Mouse (Mus musculus) midbrain, embryonic 14.5 days (tissue): ENCODE measurements around the gene Mogs. TPM values are rescaled to one million over a fixed set of nuclear protein-coding genes. Genes with fewer than 3 reads are reported as not detected.

Source experiments
- ATAC-seq: fragments of 200-750 bp; cut with Nextera tagmentation; 2 replicates; pipeline ENCODE4 v1.8.0; 2017; ENCODE audit warnings: moderate number of reproducible peaks, moderate library complexity; ENCODE audit not compliant: low FRiP score, low TSS enrichment
- DNase-seq: peaks from one replicate; pipeline ENCODE4 v3.0.0-alpha.2; 2015
- H3K27ac ChIP-seq: fragments of 300-500 bp; sonication (generic); replicated peaks from 2 replicates; pipeline ENCODE4 v1.5.1; 2014; ENCODE audit warnings: mild to moderate bottlenecking, low read depth, low read length, moderate library complexity
- H3K27me3 ChIP-seq: fragments of 300-500 bp; sonication (generic); 2 replicates; pipeline ENCODE4 v1.6.1; 2014; ENCODE audit warnings: low read length, control low read depth, mixed read lengths; ENCODE audit not compliant: control insufficient read depth, insufficient read depth
- H3K36me3 ChIP-seq: fragments of 300-500 bp; sonication (generic); 2 replicates; pipeline ENCODE4 v1.6.1; 2014; ENCODE audit warnings: low read length, control low read depth; ENCODE audit not compliant: control insufficient read depth, insufficient read depth
- H3K4me1 ChIP-seq: fragments of 300-500 bp; sonication (generic); 2 replicates; pipeline ENCODE4 v1.6.1; 2014; ENCODE audit warnings: mild to moderate bottlenecking, antibody characterized with exemption, low read length, control low read depth; ENCODE audit not compliant: control insufficient read depth, insufficient read depth
- H3K4me2 ChIP-seq: fragments of 300-500 bp; sonication (generic); 2 replicates; pipeline ENCODE4 v1.6.1; 2014; ENCODE audit warnings: mild to moderate bottlenecking, low read length, moderate library complexity
- H3K4me3 ChIP-seq: fragments of 300-500 bp; sonication (generic); replicated peaks from 2 replicates; pipeline ENCODE4 v1.5.1; 2014; ENCODE audit warnings: low read depth, low read length
- H3K9ac ChIP-seq: fragments of 300-500 bp; sonication (generic); replicated peaks from 2 replicates; pipeline ENCODE4 v1.6.1; 2014; ENCODE audit warnings: mild to moderate bottlenecking, low read length, moderate library complexity
- H3K9me3 ChIP-seq: fragments of 300-500 bp; sonication (generic); 2 replicates; pipeline ENCODE4 v1.6.1; 2016; ENCODE audit warnings: low read length, control low read depth, mixed read lengths; ENCODE audit not compliant: control insufficient read depth
- whole genome bisulfite sequencing: fragments of 180-500 bp; shearing (Covaris S2); extraction: QIAGEN DNeasy Blood & Tissue Kit; methylation state at CpG from one replicate; pipeline ENCODE4 v1.1.7; 2014; 5-methylcytosine and 5-hydroxymethylcytosine counted together
- polyA plus RNA-seq: library from polyadenylated mRNA; unstranded; fragments of >200 nt; fragmentation: Nextera tagmentation; extraction: Ambion mirVana; gene quantifications from 2 replicates; pipeline ENCODE4 v1.2.1, GENCODE M21; 2014

Mogs gene
- polyA plus RNA-seq, 1 experiment from 2014 or later, result 22.4 TPM

DNA sequence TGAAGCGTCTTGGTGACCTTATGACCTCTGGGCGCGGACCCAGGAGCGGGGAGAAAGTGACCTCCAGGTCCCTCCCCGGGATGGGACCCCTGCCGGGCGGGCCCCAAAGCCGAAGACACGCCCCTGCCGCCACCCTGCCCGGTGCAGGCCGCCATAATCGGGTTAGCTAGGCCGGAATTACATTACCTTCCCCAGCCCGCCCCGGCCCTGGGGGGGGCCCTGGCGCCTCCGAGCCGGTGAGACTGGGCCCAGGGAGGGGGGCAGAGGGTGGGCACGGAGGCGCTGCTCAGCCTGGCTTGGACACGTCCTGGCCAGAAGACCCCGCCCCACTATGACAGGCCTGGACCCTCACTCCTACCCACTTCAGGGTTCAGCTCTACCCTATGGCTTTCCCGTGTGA lies 44.1 kb upstream of the Mogs start:
- peaks cover 94% of the 10 kb centered on the region for H3K27me3 ChIP-seq
- no peaks in the 10 kb centered on the region for H3K36me3 ChIP-seq
- no peak overlapping the region for H3K9ac ChIP-seq
- ATAC-seq (no peak), DNase-seq (no peak)
- H3K4me1 ChIP-seq, result 0 out of 2 replicates have a peak, but pooled peaks cover 3% of the 10 kb centered on the region
- H3K4me2 ChIP-seq, result no peak overlapping the region
- H3K9me3 ChIP-seq, result no peaks in the 10 kb centered on the region
- no peak overlapping the region for H3K27ac ChIP-seq
- no peak overlapping the region for H3K4me3 ChIP-seq
- 2% methylated on average over 23 of the region's 24 CpGs for WGBS

DNA sequence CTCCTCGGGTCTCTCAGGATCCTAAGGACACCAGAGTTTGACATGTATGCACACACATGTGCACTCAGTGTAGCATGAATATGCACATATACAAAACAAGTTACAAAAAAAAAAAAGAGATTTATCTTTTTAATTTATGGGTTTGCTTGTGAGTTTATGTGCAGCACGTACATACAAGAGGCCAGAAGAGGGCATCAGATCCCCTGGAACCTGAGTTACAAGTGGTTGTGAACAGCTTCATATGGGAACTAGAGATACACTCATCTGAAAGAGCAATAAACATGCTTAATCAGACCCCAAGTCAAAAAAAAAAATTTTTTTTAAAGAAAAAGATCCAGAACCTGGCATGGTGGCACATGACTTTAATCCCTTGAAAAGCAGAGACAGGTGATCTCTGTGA lies 40.3 kb upstream of the Mogs start:
- peaks cover 17% of the 10 kb centered on the region for H3K4me1 ChIP-seq
- no peaks in the 10 kb centered on the region for H3K9me3 ChIP-seq
- H3K27ac ChIP-seq, result no peak overlapping the region
- peaks cover 61% of the 10 kb centered on the region for H3K27me3 ChIP-seq
- ATAC-seq (no peak), DNase-seq (peak; percentile 8)
- H3K36me3 ChIP-seq, result peaks cover 1% of the 10 kb centered on the region
- WGBS, result 6% methylated on average over 2 of the region's 2 CpGs
- no peak overlapping the region for H3K4me2 ChIP-seq
- H3K4me3 ChIP-seq, result no peak overlapping the region
- no peak overlapping the region for H3K9ac ChIP-seq

DNA sequence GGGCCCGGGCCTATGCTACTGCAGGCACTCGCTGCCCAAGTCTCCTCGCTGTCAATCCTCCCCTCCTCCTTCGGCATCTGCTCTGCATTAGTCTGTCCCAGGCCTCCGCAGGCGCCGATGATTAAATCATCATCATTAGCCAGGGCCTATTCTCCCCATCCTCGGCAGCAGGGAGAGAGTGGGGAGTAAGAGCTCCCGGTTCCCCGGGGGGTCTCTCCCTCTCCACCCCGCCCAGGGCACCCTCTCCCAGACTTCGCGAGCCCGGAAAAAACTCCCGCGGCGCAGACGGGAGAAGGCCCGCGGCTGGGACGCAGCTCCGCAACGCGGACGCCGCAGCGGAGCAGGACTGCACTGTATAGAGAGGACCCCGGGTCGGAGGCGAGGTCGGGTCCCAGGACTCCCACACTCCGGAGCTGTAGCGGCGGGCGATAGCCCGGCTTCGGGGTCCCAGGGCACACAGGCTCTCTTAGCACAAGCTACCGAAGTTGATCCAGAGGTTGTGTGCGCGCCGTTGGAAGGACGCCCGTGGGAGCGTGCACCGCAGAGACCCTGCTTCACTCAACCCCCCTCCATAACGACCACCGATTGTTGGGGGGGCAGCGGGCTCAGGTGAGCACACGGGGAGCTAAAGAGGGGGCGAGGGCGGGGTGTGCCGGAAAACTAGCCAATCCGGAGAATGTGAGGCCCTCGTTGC lies 37.5 kb upstream of the Mogs start, which contains the start of gene Pcgf1:
Pcgf1 (plus strand) TSS at position 240 of the 694 bp plus-strand sequence.
- DNase-seq, result peak; percentile 56
- Histone ChIP-seq H3K36me3 (peaks cover 20% of the 10 kb centered on the region), H3K4me1 (peaks cover 14% of the 10 kb centered on the region), H3K9ac (peak within 1 kb of the TSS; percentile 76), H3K27ac (peak within 1 kb of the TSS; percentile 93), H3K4me2 (peak within 1 kb of the TSS; percentile 96), H3K9me3 (no peaks in the 10 kb centered on the region), H3K4me3 (peak within 1 kb of the TSS; percentile 67), H3K27me3 (peaks cover 39% of the 10 kb centered on the region)
- WGBS, result under 1% methylated on average over 54 of the region's 54 CpGs
- peak; percentile 77 for ATAC-seq

DNA sequence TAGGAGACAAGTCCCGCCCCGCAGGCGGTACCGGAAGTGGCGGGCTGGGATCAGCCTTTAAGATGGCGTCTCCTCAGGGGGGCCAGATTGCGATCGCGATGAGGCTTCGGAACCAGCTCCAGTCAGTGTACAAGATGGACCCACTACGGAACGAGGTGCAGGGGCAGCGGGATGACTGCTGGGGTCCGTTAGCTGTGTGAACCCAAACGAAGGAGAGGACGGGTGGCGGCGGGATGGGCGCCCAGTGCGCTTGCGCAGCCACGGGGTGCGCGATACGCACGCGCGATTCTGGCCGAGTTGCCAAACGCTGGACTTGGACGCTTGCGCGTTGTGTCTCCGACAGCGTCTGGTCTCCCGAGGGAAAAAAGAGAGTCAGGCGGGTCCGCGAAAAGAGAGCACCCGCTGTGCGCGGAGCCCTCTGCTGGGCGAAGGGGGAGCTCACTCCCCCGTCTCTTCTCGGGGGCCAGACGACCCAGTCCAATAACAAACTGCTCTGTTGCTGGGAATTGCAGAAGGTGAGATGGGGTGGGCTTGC lies 36.9 kb upstream of the Mogs start:
- peak overlapping the region; percentile 67 for H3K4me3 ChIP-seq
- DNase-seq (peak; percentile 100), ATAC-seq (peak; percentile 95)
- peak overlapping the region; percentile 93 for H3K27ac ChIP-seq
- H3K27me3 ChIP-seq, result peaks cover 40% of the 10 kb centered on the region
- peaks cover 20% of the 10 kb centered on the region for H3K36me3 ChIP-seq
- peak overlapping the region; percentile 76 for H3K9ac ChIP-seq
- under 1% methylated on average over 46 of the region's 46 CpGs for WGBS
- H3K9me3 ChIP-seq, result no peaks in the 10 kb centered on the region
- H3K4me1 ChIP-seq, result peaks cover 14% of the 10 kb centered on the region
- peak overlapping the region; percentile 96 for H3K4me2 ChIP-seq

DNA sequence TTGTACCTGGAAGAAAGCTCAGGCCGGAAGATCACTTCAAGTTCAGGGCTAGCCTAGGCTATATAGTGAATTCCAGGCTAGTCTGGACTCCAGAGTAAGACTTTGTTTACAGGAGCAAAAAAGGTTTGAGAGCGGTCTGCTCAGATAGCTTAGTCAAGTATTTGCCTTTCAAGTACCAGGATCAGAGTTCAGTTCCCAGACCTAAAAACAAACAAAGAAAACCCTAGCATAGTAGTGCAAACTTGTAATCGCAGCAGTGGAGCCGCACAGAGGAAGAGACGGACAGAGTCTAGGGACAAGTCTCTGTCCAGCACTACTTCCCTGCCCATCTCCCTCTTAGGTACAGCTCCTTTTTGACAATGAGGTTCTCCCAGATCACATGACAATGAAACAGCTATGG lies 35.1 kb upstream of the Mogs start:
- 95% methylated on average over 5 of the region's 5 CpGs for WGBS
- H3K27ac ChIP-seq, result no peak overlapping the region
- no peak for ATAC-seq
- no peak for DNase-seq
- peaks cover 20% of the 10 kb centered on the region for H3K36me3 ChIP-seq
- H3K9ac ChIP-seq, result no peak overlapping the region
- H3K4me2 ChIP-seq, result no peak overlapping the region
- H3K4me3 ChIP-seq, result no peak overlapping the region
- H3K9me3 ChIP-seq, result no peaks in the 10 kb centered on the region
- peaks cover 40% of the 10 kb centered on the region for H3K27me3 ChIP-seq
- peaks cover 14% of the 10 kb centered on the region for H3K4me1 ChIP-seq

DNA sequence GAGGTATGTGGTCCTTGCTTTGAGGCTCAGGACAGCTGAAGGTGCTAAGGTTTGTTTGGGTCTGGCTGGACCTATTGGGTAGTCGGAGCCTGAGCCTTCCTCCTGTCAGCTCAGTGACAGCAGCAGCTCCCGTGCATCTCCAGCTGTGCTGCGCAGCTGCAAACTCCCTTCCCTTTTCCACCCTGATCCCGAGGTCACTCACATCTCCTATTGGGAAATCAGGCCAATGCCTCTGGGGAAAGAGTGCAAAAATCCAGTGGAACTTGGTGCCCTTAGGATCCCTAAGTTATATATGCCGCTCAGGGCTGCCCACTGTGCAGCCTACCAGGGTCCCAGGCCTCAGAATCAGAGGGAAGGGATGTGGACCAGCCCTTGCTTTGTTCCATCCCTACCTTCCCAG lies 31.8 kb upstream of the Mogs start:
- ATAC-seq (no peak), DNase-seq (no peak)
- H3K27me3 ChIP-seq, result peaks cover 58% of the 10 kb centered on the region
- no peak overlapping the region for H3K4me3 ChIP-seq
- WGBS, result 12% methylated on average over 5 of the region's 5 CpGs
- no peak overlapping the region for H3K27ac ChIP-seq
- peaks cover 20% of the 10 kb centered on the region for H3K36me3 ChIP-seq
- no peak overlapping the region for H3K4me2 ChIP-seq
- no peaks in the 10 kb centered on the region for H3K9me3 ChIP-seq
- H3K9ac ChIP-seq, result no peak overlapping the region
- H3K4me1 ChIP-seq, result peaks cover 9% of the 10 kb centered on the region

DNA sequence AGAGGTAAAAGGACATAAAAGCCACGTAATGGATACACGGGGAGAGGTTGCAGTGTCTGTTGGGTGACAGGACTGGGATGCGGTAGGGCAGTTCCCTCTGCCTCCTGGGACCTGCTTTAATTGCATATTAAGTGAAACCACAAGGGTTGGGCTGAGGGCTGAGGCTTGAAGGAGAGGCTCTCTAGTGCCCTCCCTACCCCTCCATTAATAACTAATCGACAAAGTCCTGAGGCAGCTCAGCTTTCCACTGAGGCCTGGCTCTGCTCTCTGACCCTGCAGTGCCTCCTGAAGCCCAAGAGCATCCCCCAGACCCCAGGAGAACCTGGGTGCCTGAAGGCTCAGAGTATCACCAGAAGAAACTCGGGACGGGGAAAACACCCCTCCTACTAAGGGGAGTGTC lies 30.8 kb upstream of the Mogs start:
- H3K36me3 ChIP-seq, result peaks cover 20% of the 10 kb centered on the region
- no peak overlapping the region for H3K9ac ChIP-seq
- no peak overlapping the region for H3K4me2 ChIP-seq
- ATAC-seq (no peak), DNase-seq (no peak)
- 6% methylated on average over 6 of the region's 6 CpGs for WGBS
- no peaks in the 10 kb centered on the region for H3K9me3 ChIP-seq
- H3K27ac ChIP-seq, result no peak overlapping the region
- peaks cover 3% of the 10 kb centered on the region for H3K4me1 ChIP-seq
- H3K4me3 ChIP-seq, result no peak overlapping the region
- peaks cover 66% of the 10 kb centered on the region for H3K27me3 ChIP-seq

DNA sequence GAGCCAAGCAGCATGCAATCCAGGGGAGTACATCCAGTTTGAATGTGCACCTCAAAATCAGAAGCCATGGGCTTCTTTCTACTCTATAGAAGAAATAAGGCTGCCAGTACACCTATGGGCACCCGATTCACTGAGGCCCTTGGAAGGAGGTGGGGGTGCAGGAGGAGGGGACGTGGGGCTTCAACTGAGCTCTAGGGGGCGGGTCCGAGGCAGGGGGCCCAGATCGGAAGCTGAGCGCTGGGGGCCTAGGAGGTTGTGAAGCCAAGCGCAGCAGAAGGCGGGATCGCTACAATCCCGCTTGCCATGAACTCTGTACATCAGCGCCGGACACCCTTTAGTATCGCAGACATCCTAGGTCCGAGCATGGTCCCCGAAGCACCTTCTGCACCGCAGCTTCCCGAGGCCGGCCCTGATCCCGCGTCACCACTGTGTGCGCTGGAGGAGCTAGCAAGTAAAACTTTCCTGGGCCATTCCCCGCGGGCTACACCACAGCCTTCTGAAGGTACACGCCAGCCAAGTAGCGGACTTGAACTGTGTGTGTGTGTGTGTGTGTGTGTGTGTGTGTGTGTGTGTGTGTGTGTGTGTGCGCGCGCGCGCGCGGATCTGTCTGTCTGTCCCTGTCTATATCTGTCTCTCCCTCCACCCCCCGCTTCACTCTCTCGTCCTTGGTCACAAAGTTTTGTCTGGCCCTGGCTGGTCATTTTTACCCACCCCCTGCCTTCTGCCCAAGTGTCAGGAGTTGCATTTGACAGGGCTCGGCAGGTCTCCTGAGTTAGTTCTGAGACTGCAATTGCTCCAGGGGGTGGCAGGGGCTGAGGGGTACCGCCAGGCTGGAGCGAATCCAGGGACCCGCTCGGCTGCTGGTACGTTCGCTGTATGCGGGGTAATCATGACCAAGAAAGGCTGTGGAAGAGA lies 28.9 kb upstream of the Mogs start, which contains the start of gene Lbx2:
Lbx2 (plus strand) TSS at position 247 of the 915 bp plus-strand sequence.
- Histone ChIP-seq H3K27me3 (peaks cover 77% of the 10 kb centered on the region), H3K9ac (no peak within 1 kb of the TSS), H3K4me3 (no peak within 1 kb of the TSS), H3K36me3 (peaks cover 5% of the 10 kb centered on the region), H3K27ac (no peak within 1 kb of the TSS), H3K4me1 (no peaks in the 10 kb centered on the region), H3K9me3 (no peaks in the 10 kb centered on the region), H3K4me2 (no peak within 1 kb of the TSS)
- ATAC-seq, result no peak
- DNase-seq, result no peak
- WGBS, result 2% methylated on average over 42 of the region's 42 CpGs
